Mouse (Mus musculus) myocyte (in vitro differentiated cells): Measurements from ENCODE around the gene Trpc3. TPM values are rescaled to one million over a fixed set of nuclear protein-coding genes. Genes with fewer than 3 reads are reported as not detected.
"Not testable (repeated sequence)": the region's sequence is repeated elsewhere in the genome, so short reads cannot be mapped to it uniquely, and the experiment has no call there.

Experiments
- H3K27me3 ChIP-seq: one replicate; pipeline ENCODE4 v1.6.1; 2011; ENCODE audit not compliant: control insufficient read depth, insufficient read depth, insufficient read length
- H3K36me3 ChIP-seq: one replicate; pipeline ENCODE4 v1.6.1; 2011; ENCODE audit not compliant: control insufficient read depth, insufficient read depth
- H3K4me2 ChIP-seq: one replicate; pipeline ENCODE4 v1.6.1; 2011; ENCODE audit warnings: low read depth, control low read depth
- H3K4me3 ChIP-seq: one replicate; pipeline ENCODE4 v1.5.1; 2011; ENCODE audit warnings: mild to moderate bottlenecking, control low read depth, moderate library complexity
- H3K79me2 ChIP-seq: one replicate; pipeline ENCODE4 v1.6.1; 2011; ENCODE audit not compliant: control insufficient read depth, insufficient read depth
- H3ac ChIP-seq: one replicate; pipeline ENCODE4 v1.6.1; 2011; ENCODE audit not compliant: control insufficient read depth, insufficient read length
- CEBPB ChIP-seq: IDR thresholded peaks from 2 replicates; pipeline ENCODE4 v1.6.1; 2011; ENCODE audit warnings: mild to moderate bottlenecking, moderate library complexity; ENCODE audit not compliant: poor library complexity, insufficient read depth, severe bottlenecking
- E2F4 ChIP-seq: IDR thresholded peaks from one replicate; pipeline ENCODE4 v1.6.1; 2011; ENCODE audit warnings: mild to moderate bottlenecking, control low read depth, moderate library complexity; ENCODE audit not compliant: insufficient read depth
- MAX ChIP-seq: IDR thresholded peaks from one replicate; pipeline ENCODE4 v1.6.1; 2011; ENCODE audit warnings: low read depth, mild to moderate bottlenecking, control low read depth
- MYOD1 ChIP-seq, 3 experiments: IDR thresholded peaks; one replicate each; pipeline ENCODE4 v1.6.1; 2011; ENCODE audit warnings: control low read depth in 2 of 3, low read depth in 2 of 3, mild to moderate bottlenecking in 2 of 3, moderate library complexity in 1 of 3; ENCODE audit not compliant: insufficient read length in 2 of 3, control insufficient read depth in 1 of 3
- MYOG ChIP-seq, 3 experiments: IDR thresholded peaks; one replicate each; pipeline ENCODE4 v1.6.1; 2011; ENCODE audit warnings: control low read depth in 2 of 3, low read depth in 2 of 3, mild to moderate bottlenecking in 2 of 3; ENCODE audit not compliant: insufficient read length in 2 of 3, control insufficient read depth in 1 of 3, insufficient read depth in 1 of 3
- POLR2A ChIP-seq: IDR thresholded peaks from one replicate; pipeline ENCODE4 v1.6.1; 2011; ENCODE audit warnings: low read depth, mild to moderate bottlenecking, control low read depth, moderate library complexity; ENCODE audit not compliant: insufficient read length
- POLR2AphosphoS2 ChIP-seq: IDR thresholded peaks from one replicate; pipeline ENCODE4 v1.6.1; 2011; ENCODE audit warnings: low read depth, control low read depth; ENCODE audit not compliant: insufficient read length
- REST ChIP-seq: IDR thresholded peaks from one replicate; pipeline ENCODE4 v1.6.1; 2011; ENCODE audit warnings: mild to moderate bottlenecking, control low read depth, moderate library complexity; ENCODE audit not compliant: insufficient read depth, insufficient read length
- SRF ChIP-seq: IDR thresholded peaks from one replicate; pipeline ENCODE4 v1.6.1; 2011; ENCODE audit warnings: low read depth; ENCODE audit not compliant: control insufficient read depth, insufficient read length
- TCF12 ChIP-seq: IDR thresholded peaks from one replicate; pipeline ENCODE4 v1.6.1; 2011; ENCODE audit warnings: mild to moderate bottlenecking, control low read depth; ENCODE audit not compliant: poor library complexity, insufficient read depth, severe bottlenecking
- TCF3 ChIP-seq: IDR thresholded peaks from one replicate; pipeline ENCODE4 v1.6.1; 2011; ENCODE audit warnings: low read depth, control low read depth; ENCODE audit not compliant: insufficient read length
- USF1 ChIP-seq: IDR thresholded peaks from one replicate; pipeline ENCODE4 v1.6.1; 2011; ENCODE audit warnings: low read depth, mild to moderate bottlenecking, control low read depth, moderate library complexity
- polyA plus RNA-seq: library from polyadenylated mRNA; unstranded; fragments of >200 nt; fragmentation: generic; extraction: Trizol; gene quantifications from one replicate; pipeline ENCODE4 v1.2.1, GENCODE M21; 2012; ENCODE audit warnings: missing spikeins

The Trpc3 gene
- polyA plus RNA-seq, 1 experiment: not detected

GRCm38 (mm10) chr3:36618181-36618580 is 71.8 kb downstream of the Trpc3 start:
- H3K27me3 ChIP-seq: no peaks in the 10 kb centered on the region
- no peaks in the 10 kb centered on the region for H3K79me2 ChIP-seq
- no peak overlapping the region for H3ac ChIP-seq
- TF ChIP-seq USF1 (no peak), POLR2A (no peak), E2F4 (no peak), REST (no peak)
- no peak overlapping the region for H3K4me3 ChIP-seq
- no peak overlapping the region for H3K4me2 ChIP-seq
- H3K36me3 ChIP-seq: no peaks in the 10 kb centered on the region

GRCm38 (mm10) chr3:36613908-36614255 is 76.1 kb downstream of the Trpc3 start:
- H3K27me3 ChIP-seq: no peaks in the 10 kb centered on the region
- no peak overlapping the region for H3ac ChIP-seq
- TF ChIP-seq POLR2A (no peak), SRF (no peak), TCF12 (no peak), POLR2AphosphoS2 (no peak), MAX (no peak), USF1 (no peak), E2F4 (no peak), MYOD1 (IDR thresholded peaks at IDR 0.05; ENCODE audit: control insufficient read depth in 1 of 3, insufficient read length in 2 of 3, low read depth in 2 of 3) (no peak)
- H3K4me3 ChIP-seq: peak overlapping the region; percentile 35
- peak overlapping the region; percentile 70 for H3K4me2 ChIP-seq
- H3K79me2 ChIP-seq: no peaks in the 10 kb centered on the region
- H3K36me3 ChIP-seq: no peaks in the 10 kb centered on the region

- H3K27me3 ChIP-seq: no peaks in the 10 kb centered on the region
- TF ChIP-seq USF1 (peak; percentile 81), CEBPB (no peak), E2F4 (no peak), MYOD1 (IDR thresholded peaks at IDR 0.05; ENCODE audit: control insufficient read depth in 1 of 3, insufficient read length in 2 of 3, low read depth in 2 of 3) (no peak), TCF12 (no peak), MYOG (IDR thresholded peaks at IDR 0.05; ENCODE audit: control insufficient read depth in 1 of 3, insufficient read depth in 1 of 3, insufficient read length in 2 of 3, low read depth in 2 of 3) (no peak), REST (no peak), SRF (no peak), MAX (no peak), TCF3 (no peak), POLR2AphosphoS2 (peak; percentile 67), POLR2A (peak; percentile 82)
- peak within 1 kb of the TSS; percentile 4 for H3ac ChIP-seq
- H3K36me3 ChIP-seq: no peaks in the 10 kb centered on the region
- H3K79me2 ChIP-seq: no peaks in the 10 kb centered on the region
- H3K4me2 ChIP-seq: peak within 1 kb of the TSS; percentile 70
- H3K4me3 ChIP-seq: peak within 1 kb of the TSS; percentile 35
Measured at GRCm38 (mm10) chr3:36613202-36613907, 76.6 kb downstream of the Trpc3 start, which contains the start of gene Bbs7. TSS of gene Bbs7 (minus strand) at chr3:36613477.

- Histone ChIP-seq H3K27me3 (no peaks in the 10 kb centered on the region), H3K4me3 (peak overlapping the region; percentile 35), H3K36me3 (no peaks in the 10 kb centered on the region), H3K79me2 (no peaks in the 10 kb centered on the region), H3ac (no peak overlapping the region), H3K4me2 (peak overlapping the region; percentile 70)
- TF ChIP-seq TCF12 (no peak), SRF (no peak), MYOD1 (IDR thresholded peaks at IDR 0.05; ENCODE audit: control insufficient read depth in 1 of 3, insufficient read length in 2 of 3, low read depth in 2 of 3) (no peak), POLR2AphosphoS2 (no peak), CEBPB (no peak), REST (no peak), POLR2A (no peak), USF1 (no peak), E2F4 (no peak), MYOG (IDR thresholded peaks at IDR 0.05; ENCODE audit: control insufficient read depth in 1 of 3, insufficient read depth in 1 of 3, insufficient read length in 2 of 3, low read depth in 2 of 3) (no peak), MAX (no peak), TCF3 (no peak)
Measured at GRCm38 (mm10) chr3:36612687-36613086, 77.3 kb downstream of the Trpc3 start.

- no peak overlapping the region for H3ac ChIP-seq
- no peak overlapping the region for H3K4me3 ChIP-seq
- H3K4me2 ChIP-seq: no peak overlapping the region
- peaks cover 4% of the 10 kb centered on the region for H3K36me3 ChIP-seq
- H3K79me2 ChIP-seq: no peaks in the 10 kb centered on the region
- TF ChIP-seq MAX (no peak), POLR2AphosphoS2 (no peak), TCF12 (no peak), CEBPB (no peak)
- H3K27me3 ChIP-seq: no peaks in the 10 kb centered on the region
Measured at GRCm38 (mm10) chr3:36605894-36606783, 83.8 kb downstream of the Trpc3 start.

- H3K36me3 ChIP-seq, H3K79me2 ChIP-seq, H3K4me2 ChIP-seq, H3K4me3 ChIP-seq, H3K27me3 ChIP-seq, H3ac ChIP-seq: not testable (repeated sequence)
Measured at GRCm38 (mm10) chr3:36599773-36600172, 90.2 kb downstream of the Trpc3 start.
